Mouse (Mus musculus) neural tube, embryonic 10.5 days (tissue): ENCODE results near the gene Polrmt.
"Not testable (repeated sequence)": the region's sequence is repeated elsewhere in the genome, so short reads cannot be mapped to it uniquely, and the experiment has no call there.

Experiments used
- DNase-seq: peaks from one replicate; pipeline ENCODE4 v3.0.0-alpha.2; 2017; ENCODE audit warnings: low spot score; ENCODE audit errors: extremely low spot score

The Polrmt gene

DNA sequence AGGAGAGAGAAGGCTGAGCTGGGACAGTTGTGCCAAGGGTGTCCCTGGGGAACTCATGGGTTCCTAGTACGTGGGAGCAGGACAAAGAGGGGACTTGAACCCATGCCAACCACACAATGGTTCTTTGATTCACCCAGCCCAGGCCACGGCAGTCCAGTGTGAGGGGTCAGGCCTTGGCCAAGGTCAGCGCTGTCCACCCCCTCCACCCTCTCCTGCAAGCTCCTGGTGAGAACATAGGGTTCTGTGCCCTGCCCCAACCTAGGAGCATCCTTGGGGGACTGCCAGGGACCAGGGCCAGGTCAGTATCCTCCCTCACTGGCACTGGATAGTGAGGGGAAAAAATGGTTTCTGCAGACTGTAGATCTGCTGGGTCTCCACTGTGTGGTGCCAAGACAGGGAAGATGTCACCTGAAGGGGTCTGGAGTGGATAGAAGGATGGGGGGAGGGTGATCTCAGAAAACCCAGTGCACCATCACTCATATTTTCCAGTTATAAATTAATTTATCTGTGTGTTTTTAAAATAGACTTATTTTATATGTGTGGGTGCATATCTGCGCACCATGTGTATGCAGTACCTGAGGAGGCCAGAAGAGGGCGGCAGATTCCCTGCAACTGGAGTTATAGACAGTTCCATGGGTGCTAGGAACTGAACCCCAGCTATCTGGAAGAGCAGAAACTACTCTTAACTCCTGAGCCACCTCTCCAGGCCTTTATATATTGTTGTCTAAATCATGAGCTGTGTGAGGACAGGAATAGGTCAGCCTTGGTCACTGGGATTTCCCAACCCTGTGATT, 28.3 kb upstream of the Polrmt start:
- DNase-seq = no peak

DNA sequence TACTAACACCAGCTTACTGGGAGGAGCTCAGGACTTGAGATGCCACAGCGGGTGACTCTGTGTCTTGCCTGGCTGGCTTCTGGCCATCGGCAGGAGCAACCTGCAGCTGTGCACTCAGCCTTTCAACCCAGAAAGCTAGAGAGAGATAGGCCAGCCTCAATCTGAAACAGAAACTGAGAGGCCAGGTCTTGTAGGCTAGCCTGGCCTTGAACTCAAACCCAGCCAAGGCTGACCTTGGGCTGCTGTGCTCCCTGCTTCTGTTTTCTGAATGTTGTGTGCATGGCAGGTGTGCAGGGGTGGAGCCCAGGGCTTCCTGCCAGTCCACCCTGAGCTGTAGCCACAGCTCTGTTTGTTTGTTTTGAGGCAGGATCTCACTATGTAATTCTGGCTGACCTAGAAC, 26.8 kb upstream of the Polrmt start:
- DNase-seq = no peak

DNA sequence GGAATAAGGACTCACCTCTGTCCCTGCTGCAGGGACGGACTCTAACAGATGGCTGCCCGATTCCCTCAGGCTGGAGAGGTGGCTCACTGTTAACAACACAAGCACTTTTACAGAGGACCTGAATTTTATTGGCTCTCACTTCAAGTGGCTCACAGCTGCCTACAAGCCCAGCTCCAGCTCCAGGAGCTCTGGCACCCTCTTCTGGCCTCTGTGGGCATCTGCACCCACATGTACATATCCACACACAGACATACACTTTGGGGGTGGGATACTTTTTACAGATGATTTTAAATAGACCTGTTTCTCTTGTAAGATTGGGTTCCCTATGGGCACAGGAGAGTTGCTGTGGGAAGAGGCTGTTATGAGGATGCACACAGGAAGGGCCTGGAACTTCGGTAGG, 25.9 kb upstream of the Polrmt start:
- DNase-seq = no peak

DNA sequence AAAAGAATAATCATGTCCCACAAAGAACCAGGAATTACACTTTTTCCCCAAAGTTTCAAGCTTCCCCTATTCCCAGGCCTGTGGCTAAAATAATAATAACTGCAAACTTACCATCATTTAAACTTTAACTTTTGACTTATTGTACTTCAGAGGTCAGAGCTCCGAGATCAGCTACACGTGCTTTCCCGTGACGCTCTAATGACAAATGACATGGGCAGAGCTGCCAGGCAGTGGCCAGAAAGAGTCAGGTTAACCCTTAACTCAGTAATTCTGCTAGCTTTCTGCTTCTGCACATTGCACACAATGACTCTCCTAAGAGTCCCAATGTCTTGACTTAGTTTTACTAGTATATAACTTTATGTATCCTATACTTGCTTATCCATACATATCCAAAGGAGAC, 22.9 kb upstream of the Polrmt start:
- DNase-seq = no peak

DNA sequence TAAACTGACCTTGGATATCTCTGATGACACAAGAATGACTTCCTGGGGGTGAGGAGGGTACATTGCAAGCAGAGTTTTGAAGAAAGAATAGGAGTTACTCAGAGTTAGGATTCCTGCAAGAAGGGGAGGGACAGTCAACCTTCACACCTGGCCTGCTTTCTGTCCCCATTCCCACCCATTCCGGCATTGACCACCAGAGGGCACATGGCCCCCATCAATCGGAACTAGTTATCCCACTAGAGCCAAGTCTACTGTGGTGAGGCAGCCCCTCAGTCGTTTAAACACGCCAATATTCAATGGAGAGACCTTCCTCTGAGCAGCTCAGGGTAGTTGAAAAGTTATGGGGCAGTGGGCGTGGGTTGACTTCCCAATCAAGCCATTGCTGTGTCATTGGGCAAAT, 22.0 kb upstream of the Polrmt start:
- DNase-seq = peak; percentile 86

DNA sequence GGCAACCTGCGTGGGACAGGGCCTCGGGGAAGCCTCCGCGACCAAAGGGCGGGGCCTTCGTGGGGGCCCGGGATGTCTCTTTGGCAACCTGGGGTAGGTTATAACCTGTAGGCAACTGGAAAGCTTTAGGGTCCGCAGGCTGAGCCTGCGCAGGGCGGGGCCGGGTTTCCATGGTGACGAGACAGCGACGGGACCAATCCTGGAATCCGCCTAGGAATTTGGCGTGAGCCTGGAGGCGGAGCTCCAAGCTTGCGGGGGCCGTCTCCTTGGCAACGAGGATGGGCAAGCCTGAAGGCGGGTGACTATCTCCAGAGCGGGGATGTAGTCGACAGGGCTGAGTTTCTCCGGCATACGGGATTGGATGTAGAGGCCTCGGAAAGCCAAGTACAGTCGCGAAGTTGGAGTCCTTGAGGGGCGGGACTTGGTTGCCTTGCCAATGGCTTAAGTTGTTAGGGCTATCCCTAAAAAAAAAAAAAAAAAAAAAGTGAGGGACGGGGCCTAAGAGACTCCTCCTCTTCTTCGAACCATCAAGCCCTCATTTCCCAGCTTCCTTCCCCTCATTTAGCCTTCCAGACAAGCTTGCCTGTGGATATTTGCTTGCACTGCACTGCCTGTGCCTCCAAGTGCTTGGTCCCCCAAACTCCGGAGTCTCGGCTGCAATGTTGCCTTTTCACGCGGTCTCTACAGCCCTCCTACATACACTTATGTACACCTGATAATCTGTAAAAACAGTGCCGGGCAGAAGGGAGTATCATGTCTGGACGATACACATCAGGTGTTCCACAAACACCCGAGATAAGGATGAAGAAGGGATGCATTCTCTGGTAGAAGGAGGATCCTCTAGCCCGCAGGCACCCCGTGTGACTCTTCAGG, 21.2 kb upstream of the Polrmt start:
- peak; percentile 91 for DNase-seq

DNA sequence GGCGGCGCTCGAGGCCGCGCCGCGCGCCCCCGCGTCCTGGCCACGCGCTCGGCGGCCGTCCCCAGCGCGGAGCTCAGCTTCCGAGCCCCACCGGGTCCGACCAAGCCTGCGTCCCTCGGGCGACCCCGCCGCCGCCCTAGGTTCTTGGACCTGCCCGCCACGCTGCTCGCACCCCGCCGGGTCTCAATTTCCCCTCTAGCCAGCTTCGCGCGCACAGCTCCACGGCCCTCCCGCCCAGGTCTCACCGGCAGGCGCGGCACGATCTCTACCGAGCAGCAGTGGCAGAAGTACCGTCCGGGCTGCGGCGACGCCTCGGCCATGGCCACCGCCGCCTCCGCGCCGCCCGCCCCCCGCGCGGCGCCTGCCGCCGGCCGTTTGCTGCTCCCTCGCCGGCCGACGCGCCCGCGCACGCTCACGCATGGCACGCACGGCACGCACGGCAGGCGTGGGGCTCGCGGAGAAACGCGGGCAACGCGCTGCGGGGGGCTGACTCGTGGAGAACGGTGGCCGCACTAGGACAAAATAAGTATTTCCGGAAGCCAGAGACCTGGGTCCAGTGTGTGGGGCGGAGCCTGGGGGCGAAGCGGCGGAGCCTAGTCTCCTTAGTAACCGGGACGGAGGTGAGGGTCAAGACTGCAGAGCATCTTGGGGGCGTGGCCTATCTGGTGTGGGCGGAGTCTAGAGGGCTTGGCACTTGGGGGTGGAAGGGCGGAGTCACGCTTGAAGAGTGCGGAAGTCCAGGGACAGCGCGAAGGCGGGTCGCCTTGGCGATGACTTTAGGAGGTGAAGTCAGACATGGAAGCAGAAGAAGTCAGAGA, 20.3 kb upstream of the Polrmt start, which contains the start of gene Rnf126:
Rnf126 (minus strand) TSS at position 445 of the 818 bp plus-strand sequence.
- DNase-seq = peak; percentile 100

DNA sequence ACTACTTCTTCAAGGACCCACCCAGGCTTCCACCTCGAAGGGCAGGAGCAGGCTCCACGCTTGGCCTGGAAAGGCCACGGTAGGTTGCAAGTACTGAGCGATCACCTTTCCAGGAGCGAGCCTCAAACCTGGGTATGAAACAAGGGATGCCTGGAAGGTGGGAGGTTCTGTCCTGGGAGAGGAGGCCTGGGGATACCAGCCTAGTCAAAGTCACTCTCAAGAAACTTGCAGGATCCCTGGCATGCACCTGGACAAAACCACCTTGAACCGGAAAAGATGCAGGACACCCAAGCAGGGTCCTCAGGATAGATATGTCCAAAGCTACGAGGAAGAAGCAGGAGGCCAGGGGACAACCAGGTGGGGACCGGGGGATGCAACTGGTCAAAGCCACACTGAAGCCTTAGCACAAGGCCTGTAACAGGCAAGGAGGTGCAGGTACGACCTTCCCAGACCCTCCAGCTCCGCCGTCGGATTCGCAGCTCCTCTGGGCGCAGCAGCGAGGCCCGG, 19.7 kb upstream of the Polrmt start:
- peak; percentile 48 for DNase-seq

DNA sequence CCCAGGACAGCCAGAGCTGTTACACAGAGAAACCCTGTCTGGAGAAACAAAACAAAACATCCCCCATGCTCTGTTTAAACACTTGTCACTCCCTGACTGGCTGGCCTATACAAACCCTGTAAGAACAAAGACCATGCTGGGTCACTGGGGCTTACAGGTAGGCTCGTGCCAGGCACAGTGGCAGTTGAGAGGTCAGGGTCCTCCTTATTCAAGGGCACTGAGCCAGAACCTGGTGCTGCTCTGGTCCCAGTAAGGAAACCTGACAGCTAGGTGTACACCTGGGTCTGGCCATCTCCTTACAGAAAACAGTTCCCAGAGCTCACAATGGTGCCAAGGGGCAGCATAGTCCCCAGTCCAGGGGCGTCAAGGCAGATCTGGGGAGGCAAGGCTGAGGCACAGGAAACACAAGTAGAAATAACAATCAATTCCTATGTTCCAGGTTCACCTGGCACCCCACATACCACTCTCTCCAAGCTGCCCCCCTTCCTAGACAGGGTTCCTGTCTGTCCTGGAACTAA, 18.9 kb upstream of the Polrmt start:
- DNase-seq = no peak

DNA sequence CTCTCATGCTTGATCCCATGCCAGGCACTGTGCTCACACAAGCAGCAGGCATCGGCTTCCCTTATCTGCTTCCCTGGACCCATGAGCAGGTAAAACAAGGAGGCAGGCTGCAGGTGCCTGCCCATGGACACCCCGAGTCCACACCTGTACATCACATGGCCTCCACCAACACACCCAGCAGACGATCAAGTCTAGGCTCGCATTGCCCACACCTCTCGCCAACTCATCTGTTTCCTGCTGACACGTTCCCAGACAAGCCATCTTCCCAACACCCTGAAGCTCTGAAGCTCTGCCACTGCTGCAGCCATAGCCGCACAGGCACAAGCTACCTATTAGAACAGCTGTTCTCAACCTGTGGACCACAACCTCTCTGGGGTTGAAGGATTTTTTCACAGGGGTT, 17.9 kb upstream of the Polrmt start:
- DNase-seq = no peak

DNA sequence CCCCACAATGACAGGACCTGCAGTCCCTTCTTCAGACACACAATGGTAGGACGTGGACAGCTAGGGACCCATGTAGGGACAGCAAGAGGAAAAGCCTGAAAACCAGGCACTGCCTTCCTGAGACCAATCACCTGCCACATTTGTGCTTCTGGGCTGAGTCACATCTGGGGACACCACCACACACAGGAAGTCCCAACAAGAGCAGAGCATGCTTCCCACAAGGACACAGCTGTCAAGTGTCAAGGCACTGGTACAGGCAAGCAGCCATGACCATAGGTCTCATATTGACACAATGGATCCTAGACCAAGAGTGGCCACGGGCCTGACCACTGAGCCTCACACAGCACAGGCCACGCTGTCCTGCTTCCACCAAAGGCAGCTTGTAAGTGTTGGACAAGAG, 16.5 kb upstream of the Polrmt start:
- no peak for DNase-seq

DNA sequence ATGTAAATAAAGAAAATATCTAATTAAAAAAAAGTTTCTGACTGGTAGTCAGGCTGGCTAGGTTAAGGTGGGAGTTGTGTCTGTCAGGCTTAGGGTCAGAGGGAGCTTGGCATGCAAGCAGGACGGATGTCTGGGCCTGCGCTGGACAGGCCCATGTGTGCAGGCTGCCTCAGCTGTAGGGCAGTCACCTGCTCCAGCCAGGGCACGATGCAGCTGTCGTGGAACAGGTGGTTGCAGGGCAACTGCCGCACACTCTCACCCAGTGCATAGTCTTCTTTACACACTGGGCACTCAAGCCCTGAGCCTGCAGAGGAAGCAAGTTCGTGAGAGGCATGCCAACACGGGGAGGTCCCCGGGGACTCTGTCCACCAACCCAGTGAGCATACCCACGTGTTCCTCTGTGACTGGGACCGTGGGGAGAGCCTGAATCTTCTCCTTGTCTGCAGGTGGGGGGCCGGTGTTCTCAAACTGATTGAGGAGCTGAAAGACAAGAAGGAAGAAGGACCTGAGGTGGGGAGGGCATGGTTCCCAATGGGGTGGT, 14.3 kb upstream of the Polrmt start:
- no peak for DNase-seq

DNA sequence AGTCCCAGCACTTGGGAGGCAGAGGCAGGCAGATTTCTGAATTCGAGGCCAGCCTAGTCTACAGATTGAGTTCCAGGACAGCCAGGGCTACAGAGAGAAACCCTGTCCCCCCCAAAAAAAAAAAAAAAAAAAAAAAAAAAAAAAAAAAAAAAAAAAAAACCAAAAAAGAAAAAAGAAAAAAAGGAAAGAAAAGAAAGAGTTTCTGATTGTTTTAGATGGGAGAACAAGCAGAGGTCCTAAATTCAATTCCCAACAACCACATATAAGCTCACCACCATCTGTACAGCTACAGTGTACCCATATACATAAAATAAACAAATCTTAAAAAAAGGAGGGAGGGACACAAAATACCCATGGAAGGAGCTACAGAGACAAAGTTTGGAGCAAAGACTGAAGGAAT, 13.3 kb upstream of the Polrmt start:
- DNase-seq = not testable (repeated sequence)

DNA sequence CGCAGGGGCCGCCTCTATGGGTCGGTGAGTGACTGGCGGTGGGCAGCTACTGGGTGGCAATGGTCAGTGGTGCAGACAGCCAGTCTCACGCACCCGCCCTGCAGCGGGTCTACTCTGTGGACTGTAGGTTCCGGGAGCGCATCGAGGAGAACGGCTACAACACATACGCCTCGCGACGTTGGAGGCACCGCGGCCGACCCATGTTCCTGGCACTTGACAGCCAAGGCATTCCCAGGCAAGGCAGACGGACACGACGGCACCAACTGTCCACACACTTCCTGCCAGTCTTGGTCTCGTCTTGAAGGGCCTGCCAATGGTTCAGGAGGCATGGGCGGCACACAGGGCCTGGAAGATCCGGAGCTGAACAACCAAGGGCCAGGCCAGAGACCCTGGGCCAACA, 10.3 kb upstream of the Polrmt start:
- DNase-seq = no peak

DNA sequence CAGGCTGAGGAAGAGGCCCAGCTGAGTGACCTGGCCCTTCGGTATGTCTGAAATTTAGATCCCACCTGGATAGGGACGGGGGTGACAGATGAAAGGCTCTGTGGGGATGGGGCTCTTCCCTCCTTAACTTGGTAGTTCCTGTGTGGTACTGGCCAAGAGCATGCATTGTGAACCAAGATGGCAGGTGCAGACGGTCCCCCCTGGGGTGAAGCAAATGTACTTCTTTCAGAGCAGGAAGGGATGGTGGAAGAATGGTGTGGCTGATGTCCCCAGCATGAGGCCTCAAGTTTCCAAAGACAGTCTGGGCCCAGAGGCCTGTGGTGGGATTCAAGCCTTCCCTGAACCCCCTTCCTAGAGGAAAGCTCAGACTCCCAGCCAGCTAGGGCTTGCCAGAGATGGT, 9.5 kb upstream of the Polrmt start:
- no peak for DNase-seq

DNA sequence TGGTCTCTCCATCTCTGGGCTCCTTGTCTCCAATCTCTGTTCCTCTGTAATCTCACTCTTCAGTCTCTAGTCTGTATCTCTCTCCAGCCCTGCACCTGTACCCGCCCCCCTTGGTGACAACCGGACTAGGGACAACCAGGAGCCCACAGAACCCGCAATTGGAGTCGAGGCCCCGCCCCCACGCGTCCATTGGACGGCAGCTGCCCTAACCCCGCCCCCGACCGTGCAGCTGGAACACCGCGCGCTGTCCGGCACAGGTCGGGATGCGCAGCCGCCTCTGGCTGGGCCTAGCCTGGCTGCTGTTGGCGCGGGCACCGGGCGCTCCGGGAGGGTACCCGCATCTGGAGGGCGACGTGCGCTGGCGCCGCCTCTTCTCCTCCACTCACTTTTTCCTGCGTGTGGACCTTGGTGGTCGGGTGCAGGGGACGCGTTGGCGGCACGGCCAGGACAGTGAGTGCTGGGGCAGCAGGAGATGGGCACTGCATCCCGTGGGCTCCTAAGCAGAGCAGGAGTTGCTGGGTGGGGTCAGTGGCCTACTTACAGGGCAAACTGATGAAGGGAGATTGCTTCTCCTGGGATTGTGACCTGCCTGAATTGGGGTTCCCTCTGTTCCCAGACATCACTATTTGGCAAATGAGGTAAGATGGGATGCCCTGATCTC, 8.6 kb upstream of the Polrmt start, which contains the start of gene Fgf22:
Fgf22 (plus strand) TSS at position 221 of the 661 bp plus-strand sequence.
- peak; percentile 71 for DNase-seq

DNA sequence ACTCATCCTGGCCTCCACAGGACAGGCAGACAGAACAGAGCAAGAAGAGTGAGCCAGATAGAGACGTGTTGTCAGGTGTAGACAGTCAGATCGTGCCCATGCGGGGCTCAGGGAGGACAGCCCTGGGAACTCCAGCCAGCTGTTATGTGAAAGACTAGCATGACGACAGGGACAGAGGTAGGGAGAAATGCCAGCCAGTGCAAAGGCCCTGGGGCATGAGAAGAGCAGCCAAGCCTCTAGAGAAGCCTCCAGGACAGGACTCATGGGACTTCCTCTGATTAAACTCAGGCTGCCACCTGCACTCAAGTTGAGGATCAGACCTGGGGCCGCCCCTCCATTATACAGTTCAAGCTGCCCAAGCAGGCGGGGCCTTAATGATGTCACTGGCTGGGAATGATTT, 2.1 kb upstream of the Polrmt start:
- DNase-seq = no peak

DNA sequence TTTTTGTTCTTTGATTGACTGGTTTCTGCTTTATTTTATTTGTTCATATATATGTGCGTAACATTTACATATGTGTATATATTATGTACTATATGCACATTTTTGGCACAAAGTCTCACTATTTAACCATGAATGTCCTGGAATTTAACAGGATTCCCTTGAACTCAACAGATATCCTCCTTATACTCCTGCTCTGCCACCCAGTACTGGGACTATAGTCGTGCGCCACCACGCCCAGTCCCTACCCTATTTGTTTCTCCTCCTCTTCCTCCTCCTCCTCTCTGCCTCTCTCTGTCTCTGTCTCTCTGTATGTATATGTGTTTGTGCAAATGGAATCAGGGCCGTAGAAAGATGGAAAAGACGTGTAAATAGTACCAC, 382 bp upstream of the Polrmt start:
- no peak for DNase-seq

DNA sequence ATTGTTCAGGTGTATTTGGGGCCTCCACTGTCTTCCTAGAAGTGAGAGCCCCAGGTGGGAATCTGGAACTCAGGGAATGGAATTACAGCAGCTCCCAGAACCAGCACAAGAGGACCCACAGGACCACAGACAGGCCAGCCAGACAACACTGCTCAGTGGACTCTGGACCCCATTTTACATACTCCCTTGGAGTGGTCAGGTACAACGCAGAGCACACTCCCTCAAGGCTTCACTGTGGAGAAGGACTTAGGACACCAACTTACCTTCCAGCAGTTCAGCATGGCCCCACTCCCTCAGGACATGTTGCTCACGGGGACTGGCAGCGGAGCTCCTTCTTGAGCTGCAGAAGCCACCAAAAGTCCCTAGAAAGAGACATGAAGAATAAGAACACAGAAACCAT, 970 bp downstream of the Polrmt start:
- no peak for DNase-seq

DNA sequence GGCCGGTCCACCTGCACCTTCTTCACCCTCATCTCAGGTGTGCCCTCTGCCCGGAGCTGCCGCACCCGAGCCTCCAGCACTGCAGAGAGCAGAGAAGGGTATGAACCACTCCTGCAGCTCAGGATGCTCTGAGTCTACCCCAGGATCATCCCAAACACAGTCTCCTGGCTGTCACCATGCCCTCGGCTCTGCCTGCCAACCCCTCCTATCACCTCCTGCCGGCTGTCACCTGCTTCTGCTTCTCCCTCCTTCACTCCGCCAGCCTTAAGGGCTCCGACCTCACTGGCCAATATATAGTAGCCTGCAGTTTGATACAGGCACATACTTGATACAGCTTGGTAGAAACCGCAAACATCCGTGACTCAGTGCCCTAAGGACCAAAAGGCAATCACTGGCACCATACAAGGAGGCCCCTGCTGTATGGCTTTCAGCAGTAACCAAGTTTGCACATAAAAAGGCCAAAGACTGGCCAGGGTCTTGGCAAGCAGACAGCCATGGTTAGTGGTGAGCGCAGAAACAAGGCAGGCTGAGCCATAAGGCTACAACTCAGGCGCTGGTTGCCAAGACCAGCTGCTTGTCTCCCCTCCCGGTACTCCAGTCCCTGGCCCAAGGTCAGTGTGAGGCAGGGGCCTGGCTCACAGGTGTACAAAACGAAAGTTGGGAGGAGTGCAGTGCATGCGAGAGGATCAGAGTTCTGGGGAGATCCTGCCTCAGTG, 2.6 kb downstream of the Polrmt start:
- DNase-seq = no peak
